Mouse (Mus musculus): ENCODE measurements around the gene Mlst8. TPM values are rescaled to one million over a fixed set of nuclear protein-coding genes. Genes with fewer than 3 reads are reported as not detected.

Mlst8 gene
- total and polyA plus RNA-seq, 3 experiments, result 10.0 to 24.7 (median 14.0) TPM

- H3K27me3 ChIP-seq (replicated peaks), result peaks cover 53% of the 10 kb centered on the region
- dilution Hi-C loops (cut with MboI; ENCODE audit: extremely low pct_ligation_motif_present, extremely low pct_unique_long_range_greater_than_20kb, low sequenced_read_pairs), result no loop called here
- TF ChIP-seq UBTF (IDR thresholded peaks at IDR 0.05; ENCODE audit: low read depth, low read length), result no peak
- no peak for TF ChIP-seq ELF1 (IDR thresholded peaks at IDR 0.05; ENCODE audit: low read depth, low read length)
- TF ChIP-seq RAD21 (IDR thresholded peaks at IDR 0.05; ENCODE audit: low read depth, low read length), result no peak
- TF ChIP-seq ZKSCAN1 (IDR thresholded peaks at IDR 0.05; ENCODE audit: borderline replicate concordance, low read depth, low read length), result no peak
- no peak for TF ChIP-seq SIN3A (IDR thresholded peaks at IDR 0.05; ENCODE audit: low read length)
- TF ChIP-seq JUN (IDR thresholded peaks at IDR 0.05; ENCODE audit: insufficient read depth, low read depth, low read length), result no peak
- TF ChIP-seq ZMIZ1 (IDR thresholded peaks at IDR 0.05; ENCODE audit: low read depth, low read length), result no peak
- TF ChIP-seq MAZ (IDR thresholded peaks at IDR 0.05; ENCODE audit: low read depth, low read length), result no peak
- H3K4me3 ChIP-seq (replicated peaks in 1 of 3; ENCODE audit: low read depth in 2 of 3, low read length in 2 of 3, poor library complexity in 1 of 3), result no peak overlapping the region
- no peak overlapping the region for H3K4me2 ChIP-seq (ENCODE audit: insufficient read depth, low read depth, poor library complexity, severe bottlenecking)
- no peaks in the 10 kb centered on the region for H3K9me3 ChIP-seq (replicated peaks; ENCODE audit: low read length)
- H3K79me2 ChIP-seq (replicated peaks; ENCODE audit: control insufficient read depth, extremely low read depth, insufficient read depth, poor library complexity, severe bottlenecking), result no peaks in the 10 kb centered on the region
- H3K4me1 ChIP-seq (ENCODE audit: control insufficient read depth in 1 of 2, insufficient read depth in 2 of 2), result peaks cover 3% of the 10 kb centered on the region in 2 experiments; a peak in 2 of 4 replicates
- DNase-seq (ENCODE audit: extremely low read depth), result no peak
- H3K9ac ChIP-seq (ENCODE audit: insufficient read depth, low read depth), result no peak overlapping the region
- H3K36me3 ChIP-seq (replicated peaks in 1 of 2; ENCODE audit: control insufficient read depth in 1 of 2, insufficient read depth in 1 of 2, low read length in 1 of 2), result no peaks in the 10 kb centered on the region
- no peak overlapping the region for H3K27ac ChIP-seq (ENCODE audit: insufficient read depth, low read depth)
- in situ Hi-C loops (cut with MboI; ENCODE audit: low pct_ligation_motif_present, low pct_unique_long_range_greater_than_20kb, low sequenced_read_pairs), result no loop called here
Observed at GRCm38 (mm10) chr17:24490399-24490798, 11.5 kb upstream of the Mlst8 start.

GRCm38 (mm10) chr17:24489265-24490030 lies 10.6 kb upstream of the Mlst8 start:
- Histone ChIP-seq H3K9me3 (replicated peaks; ENCODE audit: low read length) (no peaks in the 10 kb centered on the region), H3K9ac (ENCODE audit: insufficient read depth, low read depth) (no peak overlapping the region), H3K4me1 (ENCODE audit: control insufficient read depth in 1 of 2, insufficient read depth in 2 of 2) (peaks cover 5 to 6% of the 10 kb centered on the region in 2 experiments; a peak in 2 of 4 replicates), H3K79me2 (replicated peaks; ENCODE audit: control insufficient read depth, extremely low read depth, insufficient read depth, poor library complexity, severe bottlenecking) (no peaks in the 10 kb centered on the region), H3K27ac (ENCODE audit: insufficient read depth, low read depth) (no peak overlapping the region), H3K36me3 (replicated peaks in 1 of 2; ENCODE audit: control insufficient read depth in 1 of 2, insufficient read depth in 1 of 2, low read length in 1 of 2) (no peaks in the 10 kb centered on the region), H3K27me3 (replicated peaks) (peaks cover 56% of the 10 kb centered on the region), H3K4me3 (replicated peaks in 1 of 3; ENCODE audit: low read depth in 2 of 3, low read length in 2 of 3, poor library complexity in 1 of 3) (peak overlapping the region in 1 of 3 experiments; percentile 47), H3K4me2 (ENCODE audit: insufficient read depth, low read depth, poor library complexity, severe bottlenecking) (peak overlapping the region; percentile 76; the same call in 1 of the 2 replicates)
- TF ChIP-seq POLR2AphosphoS2 (IDR thresholded peaks at IDR 0.05; ENCODE audit: low read depth, low read length) (no peak), HCFC1 (IDR thresholded peaks at IDR 0.05; ENCODE audit: low read depth, low read length) (no peak), JUND (conservative IDR thresholded peaks at IDR 0.05; ENCODE audit: low read depth, low read length) (no peak), E2F4 (IDR thresholded peaks at IDR 0.05; ENCODE audit: insufficient replicate concordance, low read depth, low read length) (no peak), NRF1 (IDR thresholded peaks at IDR 0.05; ENCODE audit: low read depth, low read length) (no peak), ZMIZ1 (IDR thresholded peaks at IDR 0.05; ENCODE audit: low read depth, low read length) (no peak), RCOR1 (conservative IDR thresholded peaks at IDR 0.05; ENCODE audit: low read depth, low read length) (no peak), MXI1 (IDR thresholded peaks at IDR 0.05; ENCODE audit: low read depth, low read length) (no peak), JUN (IDR thresholded peaks at IDR 0.05; ENCODE audit: insufficient read depth, low read depth, low read length) (no peak), CHD1 (IDR thresholded peaks at IDR 0.05; ENCODE audit: low read depth, low read length) (no peak), KAT2A (IDR thresholded peaks at IDR 0.05; ENCODE audit: insufficient replicate concordance, low read length) (no peak), TCF12 (IDR thresholded peaks at IDR 0.05; ENCODE audit: low read depth, low read length) (no peak), IRF4 (IDR thresholded peaks at IDR 0.05; ENCODE audit: low read depth, low read length) (no peak), MAX (IDR thresholded peaks at IDR 0.05; ENCODE audit: low read length) (no peak), POLR2A (IDR thresholded peaks at IDR 0.05; ENCODE audit: low read depth, low read length) (no peak), SIN3A (IDR thresholded peaks at IDR 0.05; ENCODE audit: low read length) (no peak)
- dilution Hi-C loops (cut with MboI; ENCODE audit: extremely low pct_ligation_motif_present, extremely low pct_unique_long_range_greater_than_20kb, low sequenced_read_pairs) (no loop called here), in situ Hi-C loops (cut with MboI; ENCODE audit: low pct_ligation_motif_present, low pct_unique_long_range_greater_than_20kb, low sequenced_read_pairs) (no loop called here)
- no peak for DNase-seq (ENCODE audit: extremely low read depth)

Measured in CH12.LX (cell line).